Mouse (Mus musculus) forebrain, postnatal 0 days (tissue): ENCODE measurements at regions not wholly inside any gene's neighbourhood (a gene's known extent, or its start where the extent isn't known, plus 50 kb on each side); places are given as distances from the start of the nearest gene placed in this dataset.

ENCODE experiments used
- ATAC-seq: fragments of 200-750 bp; cut with Nextera tagmentation; 2 replicates; pipeline ENCODE4 v1.8.0; 2017; ENCODE audit warnings: mild to moderate bottlenecking, moderate library complexity
- DNase-seq: peaks from one replicate; pipeline ENCODE4 v3.0.0-alpha.2; 2015
- H3K27ac ChIP-seq: fragments of 300-500 bp; sonication (generic); 2 replicates; pipeline ENCODE4 v1.5.1; 2014; ENCODE audit warnings: low read depth, mild to moderate bottlenecking, antibody characterized with exemption, low read length, moderate library complexity, mixed read lengths
- H3K27me3 ChIP-seq: fragments of 300-500 bp; sonication (generic); 2 replicates; pipeline ENCODE4 v1.6.1; 2014; ENCODE audit warnings: mild to moderate bottlenecking, low read length, mixed read lengths; ENCODE audit not compliant: insufficient read depth
- H3K36me3 ChIP-seq: fragments of 300-500 bp; sonication (generic); 2 replicates; pipeline ENCODE4 v1.6.1; 2014; ENCODE audit warnings: mild to moderate bottlenecking, moderate library complexity; ENCODE audit not compliant: insufficient read depth
- H3K4me1 ChIP-seq: fragments of 300-500 bp; sonication (generic); 2 replicates; pipeline ENCODE4 v1.6.1; 2014; ENCODE audit warnings: antibody characterized with exemption; ENCODE audit not compliant: insufficient read depth
- H3K4me2 ChIP-seq: fragments of 300-500 bp; sonication (generic); 2 replicates; pipeline ENCODE4 v1.6.1; 2014; ENCODE audit warnings: low read depth, mild to moderate bottlenecking, moderate library complexity
- H3K4me3 ChIP-seq: fragments of 300-500 bp; sonication (generic); 2 replicates; pipeline ENCODE4 v1.5.1; 2014; ENCODE audit warnings: low read depth, low read length, mixed read lengths
- H3K9ac ChIP-seq: fragments of 300-500 bp; sonication (generic); 2 replicates; pipeline ENCODE4 v1.6.1; 2014; ENCODE audit warnings: mild to moderate bottlenecking
- H3K9me3 ChIP-seq: fragments of 300-500 bp; sonication (generic); 2 replicates; pipeline ENCODE4 v1.6.1; 2016; ENCODE audit warnings: low read length
- CTCF ChIP-seq: sonication (generic); IDR thresholded peaks from 2 replicates; pipeline ENCODE4 v1.5.1; 2016; ENCODE audit warnings: antibody characterized with exemption, control low read depth, low read depth
- WGBS: fragments of 180-500 bp; shearing (Covaris S2); extraction: QIAGEN DNeasy Blood & Tissue Kit; methylation state at CpG from one replicate; pipeline ENCODE4 v1.1.7; 2014; 5-methylcytosine and 5-hydroxymethylcytosine counted together

DNA sequence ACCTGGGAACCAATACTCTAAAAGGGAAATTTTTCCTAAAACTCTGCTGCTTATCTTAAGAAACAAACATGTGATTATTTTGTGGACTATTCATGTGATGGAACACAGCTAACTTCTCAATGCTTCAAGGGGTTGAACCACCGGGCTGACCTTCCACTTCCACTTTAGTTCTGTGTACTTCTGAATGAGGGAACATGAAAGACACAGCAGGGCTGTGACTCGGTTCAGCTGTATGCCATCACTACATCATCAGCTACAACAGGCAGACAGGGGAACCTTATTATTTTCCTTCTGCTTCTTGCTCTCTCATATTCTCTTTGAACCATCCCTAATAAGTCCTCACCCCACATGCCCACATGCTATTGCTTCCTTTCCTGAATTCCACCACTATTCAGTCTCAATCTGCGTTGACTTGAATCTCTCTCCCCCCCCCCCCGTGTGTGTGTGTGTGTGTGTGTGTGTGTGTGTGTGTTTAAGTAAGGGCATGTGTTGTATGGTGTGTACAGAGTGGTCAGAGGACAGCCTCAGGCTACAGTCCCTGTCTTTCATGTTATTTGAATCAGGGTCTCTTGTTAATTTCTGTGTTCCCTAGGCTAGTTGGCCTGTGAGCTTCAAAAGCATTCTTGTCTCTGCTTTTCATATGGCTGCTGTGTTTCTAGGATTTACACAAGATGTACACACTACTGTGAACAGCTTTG is 485.7 kb downstream of the Lmo7 start:
- no peaks in the 10 kb centered on the region for H3K9me3 ChIP-seq
- no peaks in the 10 kb centered on the region for H3K27me3 ChIP-seq
- WGBS: 56% methylated on average over 4 of the region's 4 CpGs
- H3K4me1 ChIP-seq: no peaks in the 10 kb centered on the region
- H3K4me3 ChIP-seq: no peak overlapping the region
- no peak overlapping the region for H3K4me2 ChIP-seq
- TF ChIP-seq CTCF: no peak
- H3K36me3 ChIP-seq: no peaks in the 10 kb centered on the region
- ATAC-seq (no peak), DNase-seq (no peak)
- H3K27ac ChIP-seq: no peak overlapping the region
- H3K9ac ChIP-seq: no peak overlapping the region

GRCm38 (mm10) chr14:102212079-102212478 is 482.3 kb downstream of the Lmo7 start:
- TF ChIP-seq CTCF: no peak
- no peaks in the 10 kb centered on the region for H3K36me3 ChIP-seq
- H3K27me3 ChIP-seq: no peaks in the 10 kb centered on the region
- H3K4me2 ChIP-seq: no peak overlapping the region
- whole genome bisulfite sequencing: 85% methylated on average over 2 of the region's 2 CpGs
- no peak overlapping the region for H3K9ac ChIP-seq
- no peak overlapping the region for H3K4me3 ChIP-seq
- ATAC-seq (no peak), DNase-seq (no peak)
- no peaks in the 10 kb centered on the region for H3K4me1 ChIP-seq
- H3K9me3 ChIP-seq: no peaks in the 10 kb centered on the region
- H3K27ac ChIP-seq: no peak overlapping the region

DNA sequence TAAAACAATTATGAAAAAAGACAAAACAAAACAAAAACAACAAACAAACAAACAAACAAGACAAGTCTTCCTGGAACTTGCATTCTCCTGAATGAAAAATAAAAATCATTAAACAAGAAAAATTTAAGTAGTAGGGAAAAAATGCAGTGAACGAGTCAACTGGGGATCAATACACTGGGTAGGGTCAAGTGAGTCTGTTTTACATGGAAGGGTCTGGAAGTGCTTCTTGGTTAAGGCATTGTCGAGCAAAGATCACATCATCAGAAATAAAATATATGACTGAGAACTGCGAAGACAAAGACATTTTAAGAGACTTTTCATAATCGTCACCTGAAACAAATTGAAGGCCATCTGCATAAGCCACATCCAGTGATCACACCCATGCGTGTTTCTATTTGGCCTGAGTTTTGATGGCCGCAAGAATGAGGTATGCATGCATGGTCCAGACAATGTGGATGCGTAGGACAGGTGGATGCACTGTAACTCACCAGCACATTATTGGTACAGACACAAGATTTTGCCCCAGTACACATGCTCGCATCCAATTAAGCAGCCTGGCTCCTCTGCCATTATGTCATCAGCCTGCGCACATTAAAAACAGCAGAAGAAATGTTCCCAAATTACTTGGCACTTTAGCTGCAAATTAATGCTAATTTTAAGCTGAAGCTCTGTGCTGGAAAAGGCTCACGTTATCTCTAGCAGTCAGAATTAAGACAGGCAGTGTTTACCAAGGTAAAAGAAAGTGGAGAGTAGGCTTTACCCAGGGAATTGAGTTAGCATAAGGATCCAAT is 475.3 kb downstream of the Lmo7 start:
- 54% methylated on average over 10 of the region's 10 CpGs for WGBS
- Histone ChIP-seq H3K4me3 (no peak overlapping the region), H3K4me1 (no peaks in the 10 kb centered on the region), H3K9ac (no peak overlapping the region), H3K4me2 (no peak overlapping the region), H3K36me3 (no peaks in the 10 kb centered on the region), H3K9me3 (no peaks in the 10 kb centered on the region), H3K27ac (no peak overlapping the region), H3K27me3 (no peaks in the 10 kb centered on the region)
- peak; percentile 61 for DNase-seq
- TF ChIP-seq CTCF: no peak
- peak; percentile 80 for ATAC-seq

- no peaks in the 10 kb centered on the region for H3K4me1 ChIP-seq
- ATAC-seq (no peak), DNase-seq (no peak)
- H3K27me3 ChIP-seq: no peaks in the 10 kb centered on the region
- H3K4me2 ChIP-seq: no peak overlapping the region
- WGBS: 88% methylated on average over 6 of the region's 6 CpGs
- H3K4me3 ChIP-seq: no peak overlapping the region
- H3K9ac ChIP-seq: no peak overlapping the region
- no peak for TF ChIP-seq CTCF
- H3K36me3 ChIP-seq: no peaks in the 10 kb centered on the region
- no peaks in the 10 kb centered on the region for H3K9me3 ChIP-seq
- no peak overlapping the region for H3K27ac ChIP-seq
Observed at GRCm38 (mm10) chr14:102199430-102199829, 469.7 kb downstream of the Lmo7 start.

GRCm38 (mm10) chr14:102190786-102191185 is 461.0 kb downstream of the Lmo7 start:
- no peaks in the 10 kb centered on the region for H3K4me1 ChIP-seq
- H3K4me2 ChIP-seq: no peak overlapping the region
- WGBS: 52% methylated on average over 1 of the region's 1 CpGs
- H3K4me3 ChIP-seq: no peak overlapping the region
- H3K9me3 ChIP-seq: no peaks in the 10 kb centered on the region
- no peak overlapping the region for H3K27ac ChIP-seq
- no peak for DNase-seq
- ATAC-seq: no peak
- H3K27me3 ChIP-seq: no peaks in the 10 kb centered on the region
- no peaks in the 10 kb centered on the region for H3K36me3 ChIP-seq
- TF ChIP-seq CTCF: no peak
- H3K9ac ChIP-seq: no peak overlapping the region

DNA sequence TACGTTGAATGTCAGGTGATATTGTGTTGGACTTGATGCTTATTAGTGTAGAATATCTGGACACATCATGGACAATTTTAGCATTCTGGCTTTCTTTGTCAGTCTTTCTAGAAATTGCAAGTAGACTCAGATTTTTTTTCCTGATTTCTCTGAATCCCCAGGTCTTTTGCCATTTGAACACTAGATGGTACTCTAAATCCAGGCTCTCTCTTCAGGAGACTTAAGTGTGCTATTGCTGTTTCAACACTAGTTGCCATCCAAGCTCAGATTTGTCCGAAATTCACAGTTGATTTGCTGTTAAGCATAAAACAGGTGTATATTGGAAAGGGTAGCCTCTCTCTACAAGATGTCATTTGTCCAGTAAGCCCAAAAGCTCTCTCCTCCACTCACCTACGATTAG is 451.5 kb downstream of the Lmo7 start:
- 80% methylated on average over 3 of the region's 3 CpGs for WGBS
- no peaks in the 10 kb centered on the region for H3K36me3 ChIP-seq
- no peak overlapping the region for H3K9ac ChIP-seq
- no peaks in the 10 kb centered on the region for H3K4me1 ChIP-seq
- no peak overlapping the region for H3K4me3 ChIP-seq
- H3K27me3 ChIP-seq: no peaks in the 10 kb centered on the region
- peak; percentile 50 for DNase-seq
- ATAC-seq: no peak
- peak; percentile 71 for TF ChIP-seq CTCF
- H3K9me3 ChIP-seq: no peaks in the 10 kb centered on the region
- H3K27ac ChIP-seq: no peak overlapping the region
- no peak overlapping the region for H3K4me2 ChIP-seq

- ATAC-seq: no peak
- Histone ChIP-seq H3K27ac (no peak overlapping the region), H3K27me3 (no peaks in the 10 kb centered on the region), H3K9ac (no peak overlapping the region), H3K36me3 (no peaks in the 10 kb centered on the region), H3K4me2 (no peak overlapping the region), H3K9me3 (no peaks in the 10 kb centered on the region), H3K4me3 (no peak overlapping the region), H3K4me1 (no peaks in the 10 kb centered on the region)
- 71% methylated on average over 2 of the region's 2 CpGs for WGBS
- DNase-seq: no peak
- no peak for TF ChIP-seq CTCF
Observed at GRCm38 (mm10) chr14:102171775-102172174, 442.0 kb downstream of the Lmo7 start.
